Mouse (Mus musculus) lung, postnatal 4 days (tissue): ENCODE measurements around the gene Atp6v0d1.
"Not testable (repeated sequence)": the region's sequence is repeated elsewhere in the genome, so short reads cannot be mapped to it uniquely, and the experiment has no call there.

Experiments used
- DNase-seq, 2 experiments: peaks; one replicate each; pipeline ENCODE4 v3.0.0; 2021

The Atp6v0d1 gene

GRCm38 (mm10) chr8:105565952-105566702 is at the start of gene Atp6v0d1:
Gene Atp6v0d1 (minus strand): TSS chr8:105566047.
- DNase-seq = peak; percentile 99 to 100

DNA sequence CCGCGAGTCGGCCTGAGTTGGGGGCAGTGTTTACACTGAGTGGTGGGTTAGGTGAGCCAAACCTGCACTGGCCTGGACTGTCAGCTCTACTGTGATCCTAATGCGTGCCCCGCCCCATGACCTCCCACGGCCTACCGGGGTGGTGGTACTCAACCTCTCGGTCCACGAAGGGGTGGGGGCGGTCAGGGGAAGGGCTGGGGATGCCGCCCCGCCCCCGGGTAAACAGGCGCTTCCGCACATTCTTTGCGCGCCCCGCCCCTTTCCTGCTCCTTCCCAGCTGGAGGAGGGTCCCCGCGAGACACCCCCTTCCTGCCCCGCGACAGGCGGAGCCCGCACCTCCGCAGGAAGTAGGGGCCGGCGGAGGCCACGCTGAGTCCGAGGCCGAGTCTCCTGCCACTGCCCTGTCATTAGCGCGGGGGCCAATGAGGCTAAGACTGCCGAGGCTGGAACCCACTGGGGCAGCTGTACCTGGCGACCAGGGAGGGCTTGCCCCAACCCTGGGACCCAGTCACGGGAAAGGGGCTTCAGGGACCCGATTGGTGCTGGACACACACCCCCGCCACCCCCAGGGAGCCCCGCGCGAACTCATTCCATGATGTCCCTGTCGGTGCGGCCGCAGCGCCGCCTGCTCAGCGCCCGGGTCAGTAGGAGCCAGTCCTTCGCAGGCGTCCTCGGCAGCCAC is 48.1 kb upstream of the Atp6v0d1 start:
- peak; percentile 90 to 94 for DNase-seq

- peak; percentile 74 to 81 for DNase-seq
Measured at GRCm38 (mm10) chr8:105613037-105613436, 47.2 kb upstream of the Atp6v0d1 start.

GRCm38 (mm10) chr8:105611836-105612235 is 46.0 kb upstream of the Atp6v0d1 start:
- DNase-seq = no peak

GRCm38 (mm10) chr8:105609771-105610170 is 43.9 kb upstream of the Atp6v0d1 start:
- no peak for DNase-seq

GRCm38 (mm10) chr8:105609355-105609754 is 43.5 kb upstream of the Atp6v0d1 start:
- DNase-seq = no peak

DNA sequence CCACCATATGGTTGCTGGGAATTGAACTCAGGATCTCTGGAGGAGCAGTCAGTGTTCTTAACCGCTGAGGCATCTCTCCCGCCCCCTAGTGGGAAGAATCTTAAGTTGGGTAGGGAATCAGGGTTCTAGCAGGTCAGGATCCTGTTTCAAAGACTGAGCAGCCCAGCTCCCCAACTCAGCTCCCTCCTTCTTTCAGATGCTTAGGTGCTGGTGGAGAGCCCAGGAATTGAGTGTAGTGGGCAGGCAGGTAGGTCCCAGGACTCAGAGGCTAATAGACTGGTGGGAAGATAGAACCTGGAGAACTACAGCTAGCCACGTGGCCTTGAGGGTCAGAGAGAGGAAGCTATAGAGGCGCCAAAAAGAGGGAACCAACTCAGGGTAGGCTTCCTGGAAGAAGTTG is 41.8 kb upstream of the Atp6v0d1 start:
- DNase-seq = peak in 1 of 2 experiments; percentile 64

- no peak for DNase-seq
Measured at GRCm38 (mm10) chr8:105607062-105607461, 41.2 kb upstream of the Atp6v0d1 start.

- DNase-seq = peak; percentile 91 to 96
Measured at GRCm38 (mm10) chr8:105606189-105607023, 40.6 kb upstream of the Atp6v0d1 start.

- DNase-seq = peak; percentile 56 to 65
Measured at GRCm38 (mm10) chr8:105605491-105606188, 39.8 kb upstream of the Atp6v0d1 start.

DNA sequence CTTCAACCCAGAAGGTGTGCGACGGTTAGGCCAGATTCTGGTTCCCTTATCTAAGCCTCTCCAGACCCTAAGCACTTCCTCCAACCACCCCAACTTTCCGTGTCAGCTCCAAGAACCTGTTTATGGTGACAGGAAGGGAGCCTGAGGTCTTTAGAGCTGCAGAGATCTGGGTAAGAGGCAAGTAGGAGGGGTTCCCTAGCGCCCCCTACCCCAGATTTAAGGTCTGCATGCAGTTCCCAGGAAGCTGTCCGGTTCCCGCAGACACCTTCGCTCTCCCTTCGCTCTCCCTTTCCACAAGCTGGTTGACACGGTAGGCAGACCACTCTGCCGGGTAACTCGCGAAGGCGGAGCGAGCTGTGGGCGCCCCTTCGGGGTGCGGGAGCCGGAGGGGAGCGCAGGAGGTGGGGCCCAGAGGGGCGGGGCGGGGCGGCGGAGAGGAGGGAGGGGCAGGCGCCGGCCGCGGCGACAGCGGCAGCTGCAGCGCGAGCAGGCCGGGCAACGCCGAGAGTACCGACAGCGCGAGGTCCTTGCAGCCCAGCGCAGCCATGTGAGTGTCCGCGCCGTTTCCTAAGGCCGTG is 39.0 kb upstream of the Atp6v0d1 start, which contains the start of gene Ripor1:
Gene Ripor1 (plus strand): TSS at position 452 of the 578 bp plus-strand sequence.
- DNase-seq = peak; percentile 86 to 90

DNA sequence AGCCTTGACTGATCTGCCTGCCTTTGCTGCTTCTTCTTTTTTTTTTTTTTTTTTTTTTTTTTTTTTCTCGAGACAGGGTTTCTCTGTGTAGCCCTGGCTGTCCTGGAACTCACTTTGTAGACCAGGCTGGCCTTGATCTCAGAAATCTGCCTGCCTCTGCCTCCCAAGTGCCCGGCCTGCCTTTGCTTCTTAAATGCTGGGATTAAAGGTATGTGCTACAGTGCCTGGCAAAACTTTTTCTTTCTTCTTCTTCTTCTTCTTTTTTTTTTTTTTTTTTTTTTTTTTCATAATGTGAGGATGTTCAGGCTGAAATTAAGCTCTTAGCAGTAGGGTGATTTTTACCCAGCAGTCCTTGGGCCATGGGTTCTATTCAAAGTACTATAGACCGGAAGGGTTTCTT is 36.7 kb upstream of the Atp6v0d1 start:
- DNase-seq = not testable (repeated sequence)

- DNase-seq = no peak
Measured at GRCm38 (mm10) chr8:105601301-105601700, 35.5 kb upstream of the Atp6v0d1 start.

- DNase-seq = no peak
Measured at GRCm38 (mm10) chr8:105598777-105599176, 32.9 kb upstream of the Atp6v0d1 start.

DNA sequence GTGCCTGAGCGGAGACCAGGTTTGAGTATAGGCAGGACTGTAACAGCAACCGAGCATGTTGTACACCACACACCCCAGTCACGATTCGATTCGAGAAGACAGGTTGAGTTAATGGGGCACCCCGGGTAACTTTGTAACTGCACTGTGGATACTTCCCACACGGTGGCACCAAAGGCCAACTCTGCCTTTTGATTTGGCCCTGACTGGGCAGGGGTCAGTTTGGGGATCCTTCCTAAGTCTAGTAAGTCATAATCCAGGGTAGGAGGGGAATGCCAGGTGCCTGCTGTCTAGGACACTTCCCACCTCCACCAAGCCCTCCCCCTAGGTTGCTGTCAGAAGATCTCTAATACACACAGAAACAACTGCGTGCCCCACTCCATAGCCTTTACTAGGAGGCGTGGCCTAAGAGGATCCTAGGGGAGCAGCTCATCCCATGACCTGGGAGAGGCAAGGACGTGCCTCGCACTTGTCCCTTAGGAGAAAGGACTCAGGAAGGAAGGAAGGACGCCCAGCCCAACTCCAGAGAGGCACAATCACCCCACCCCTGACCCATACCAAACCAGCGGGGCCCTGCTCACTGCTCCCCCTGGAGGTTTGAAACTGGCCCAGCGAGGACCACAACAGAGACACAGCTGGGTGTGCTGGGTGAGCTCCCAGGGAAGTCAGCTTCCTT is 30.7 kb upstream of the Atp6v0d1 start:
- peak; percentile 88 to 89 for DNase-seq

- peak in 1 of 2 experiments; percentile 24 for DNase-seq
Measured at GRCm38 (mm10) chr8:105594451-105595242, 28.8 kb upstream of the Atp6v0d1 start.

DNA sequence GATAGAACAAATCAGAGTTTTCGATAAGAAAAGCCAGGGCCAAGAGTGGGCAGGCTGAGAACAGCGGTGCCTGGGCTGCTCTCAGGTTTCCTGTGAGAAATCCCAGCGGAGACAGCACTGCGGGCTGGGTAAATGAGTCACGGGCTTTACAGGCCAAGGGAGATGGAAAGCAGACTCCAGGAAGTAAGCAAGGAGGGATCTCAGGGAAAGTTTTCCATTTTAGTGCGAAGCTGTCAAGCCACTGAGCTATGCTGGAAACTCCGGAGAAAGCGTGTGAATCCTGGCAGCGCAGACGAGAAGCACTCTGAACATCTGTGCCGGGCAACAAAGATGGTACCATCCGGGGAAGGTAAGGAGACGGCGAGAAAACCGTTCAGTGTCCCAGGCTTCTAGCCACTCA is 28.0 kb upstream of the Atp6v0d1 start:
- DNase-seq = peak; percentile 34 to 42

GRCm38 (mm10) chr8:105592431-105592830 is 26.6 kb upstream of the Atp6v0d1 start:
- no peak for DNase-seq

- no peak for DNase-seq
Measured at GRCm38 (mm10) chr8:105579719-105580118, 13.9 kb upstream of the Atp6v0d1 start.

- no peak for DNase-seq
Measured at GRCm38 (mm10) chr8:105575538-105575937, 9.7 kb upstream of the Atp6v0d1 start.

GRCm38 (mm10) chr8:105574741-105575140 is 8.9 kb upstream of the Atp6v0d1 start:
- no peak for DNase-seq
